Mouse (Mus musculus): ENCODE measurements around the gene Mdga2.

The Mdga2 gene

GRCm38 (mm10) chr12:66648605-66649552 is 573.5 kb downstream of the Mdga2 start:
- no peak for DNase-seq

- peak; percentile 17 for DNase-seq
Measured at GRCm38 (mm10) chr12:66640408-66640807, 581.9 kb downstream of the Mdga2 start.

- no peak for DNase-seq
Measured at GRCm38 (mm10) chr12:66619944-66620343, 602.4 kb downstream of the Mdga2 start.

- DNase-seq = peak; percentile 8
Measured at GRCm38 (mm10) chr12:66591617-66592230, 630.6 kb downstream of the Mdga2 start.

- no peak for DNase-seq
Measured at GRCm38 (mm10) chr12:66565396-66565795, 657.0 kb downstream of the Mdga2 start.

- DNase-seq = no peak
Measured at GRCm38 (mm10) chr12:66556846-66557245, 665.5 kb downstream of the Mdga2 start.

GRCm38 (mm10) chr12:66556178-66556820 is 666.0 kb downstream of the Mdga2 start:
- DNase-seq = no peak

GRCm38 (mm10) chr12:66524973-66525372 is 697.4 kb downstream of the Mdga2 start:
- DNase-seq = no peak

GRCm38 (mm10) chr12:66499258-66499657 is 723.1 kb downstream of the Mdga2 start:
- DNase-seq = no peak

GRCm38 (mm10) chr12:66470868-66471267 is 751.5 kb downstream of the Mdga2 start:
- DNase-seq = no peak

- DNase-seq = no peak
Measured at GRCm38 (mm10) chr12:66470243-66470863, 752.0 kb downstream of the Mdga2 start.

GRCm38 (mm10) chr12:66465516-66465915 is 756.8 kb downstream of the Mdga2 start:
- DNase-seq = no peak

GRCm38 (mm10) chr12:66443340-66443739 is 779.0 kb downstream of the Mdga2 start:
- DNase-seq = no peak

Data from cerebellum, adult 9-10 months (tissue).